Mouse (Mus musculus) heart, embryonic 11.5 days (tissue): ENCODE measurements around the gene Zmat5. TPM values are rescaled to one million over a fixed set of nuclear protein-coding genes. Genes with fewer than 3 reads are reported as not detected.

Experiments
- ATAC-seq: fragments of 200-750 bp; cut with Nextera tagmentation; replicated peaks from 2 replicates; pipeline ENCODE4 v1.8.0; 2017; ENCODE audit warnings: moderate library complexity; ENCODE audit not compliant: insufficient number of reproducible peaks, low FRiP score, low TSS enrichment
- H3K27ac ChIP-seq: fragments of 300-500 bp; sonication (generic); 2 replicates; pipeline ENCODE4 v1.5.1; 2014; ENCODE audit warnings: mild to moderate bottlenecking, low read depth, low read length
- H3K27me3 ChIP-seq: fragments of 300-500 bp; sonication (generic); 2 replicates; pipeline ENCODE4 v1.6.1; 2014; ENCODE audit warnings: mild to moderate bottlenecking, low read length, mixed read lengths; ENCODE audit not compliant: control insufficient read depth, insufficient read depth
- H3K36me3 ChIP-seq: fragments of 300-500 bp; sonication (generic); 2 replicates; pipeline ENCODE4 v1.6.1; 2014; ENCODE audit warnings: mild to moderate bottlenecking, low read length, moderate library complexity, mixed read lengths; ENCODE audit not compliant: control insufficient read depth, insufficient read depth
- H3K4me1 ChIP-seq: fragments of 300-500 bp; sonication (generic); 2 replicates; pipeline ENCODE4 v1.6.1; 2014; ENCODE audit warnings: low read length; ENCODE audit not compliant: control insufficient read depth, insufficient read depth
- H3K4me2 ChIP-seq: fragments of 300-500 bp; sonication (generic); 2 replicates; pipeline ENCODE4 v1.6.1; 2014; ENCODE audit warnings: mild to moderate bottlenecking, moderate library complexity
- H3K4me3 ChIP-seq: fragments of 300-500 bp; sonication (generic); 2 replicates; pipeline ENCODE4 v1.5.1; 2014; ENCODE audit warnings: low read depth, low read length
- H3K9ac ChIP-seq: fragments of 300-500 bp; sonication (generic); 2 replicates; pipeline ENCODE4 v1.6.1; 2014; ENCODE audit warnings: mild to moderate bottlenecking, low read depth, low read length, moderate library complexity
- H3K9me3 ChIP-seq: fragments of 300-500 bp; sonication (generic); replicated peaks from 2 replicates; pipeline ENCODE4 v1.6.1; 2016; ENCODE audit warnings: low read length; ENCODE audit not compliant: control insufficient read depth
- WGBS: fragments of 180-500 bp; shearing (Covaris S2); extraction: QIAGEN DNeasy Blood & Tissue Kit; methylation state at CpG from one replicate; pipeline ENCODE4 v1.1.7; 2014; ENCODE audit not compliant: insufficient replicate concordance; 5-methylcytosine and 5-hydroxymethylcytosine counted together
- polyA plus RNA-seq: library from polyadenylated mRNA; unstranded; fragments of >200 nt; fragmentation: Nextera tagmentation; extraction: Ambion mirVana; gene quantifications from 2 replicates; pipeline ENCODE4 v1.2.1, GENCODE M21; 2014

Zmat5 gene
- polyA plus RNA-seq, 1 experiment from 2014 or later, result 55.8 TPM

DNA sequence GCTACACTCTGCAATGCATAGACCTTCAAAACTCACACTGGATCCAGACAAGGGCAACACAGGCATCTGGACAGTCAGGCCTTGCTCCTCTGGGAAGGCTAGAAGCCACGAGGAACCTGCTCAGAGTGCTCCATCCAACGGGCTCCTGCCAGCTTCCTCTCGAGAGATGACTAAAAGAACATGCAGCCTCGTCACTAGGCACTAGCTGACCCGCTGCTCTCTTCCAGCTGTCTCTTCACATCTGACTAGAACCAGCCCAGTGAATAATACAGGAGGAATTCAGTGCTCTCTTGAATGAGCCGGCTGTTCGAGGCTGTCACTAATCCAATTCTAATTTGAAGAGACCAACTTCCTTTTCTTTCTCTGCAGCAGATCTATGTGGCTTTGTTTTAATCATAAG lies 67.3 kb downstream of the Zmat5 start:
- no peak overlapping the region for H3K9ac ChIP-seq
- no peak for ATAC-seq
- H3K4me1 ChIP-seq, result no peaks in the 10 kb centered on the region
- H3K9me3 ChIP-seq, result no peaks in the 10 kb centered on the region
- no peak overlapping the region for H3K27ac ChIP-seq
- 78% methylated on average over 7 of the region's 7 CpGs for whole genome bisulfite sequencing
- H3K4me2 ChIP-seq, result no peak overlapping the region
- no peaks in the 10 kb centered on the region for H3K27me3 ChIP-seq
- H3K4me3 ChIP-seq, result no peak overlapping the region
- H3K36me3 ChIP-seq, result peaks cover 8% of the 10 kb centered on the region

DNA sequence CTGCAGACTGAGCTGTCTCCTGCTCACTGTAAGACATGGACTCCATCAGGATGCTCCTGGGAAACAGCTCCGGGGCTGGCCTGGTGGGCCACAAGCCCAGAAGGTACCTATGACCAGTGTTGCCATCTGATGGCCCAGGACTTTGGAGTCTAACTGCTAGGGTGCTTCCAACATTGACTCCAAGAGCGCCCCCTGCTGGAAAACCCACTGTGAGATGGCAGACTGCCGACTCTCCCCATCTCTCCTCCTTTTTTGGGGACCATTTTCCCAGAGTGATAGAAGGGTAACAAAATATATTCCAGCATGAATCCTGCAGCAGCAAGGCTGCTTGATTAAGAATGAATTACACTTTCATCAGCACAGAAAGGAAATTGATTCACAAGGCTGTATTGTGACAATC lies 68.4 kb downstream of the Zmat5 start:
- Histone ChIP-seq H3K4me1 (no peaks in the 10 kb centered on the region), H3K4me2 (no peak overlapping the region), H3K36me3 (peaks cover 10% of the 10 kb centered on the region), H3K27me3 (no peaks in the 10 kb centered on the region), H3K9me3 (no peaks in the 10 kb centered on the region), H3K27ac (no peak overlapping the region), H3K4me3 (no peak overlapping the region), H3K9ac (no peak overlapping the region)
- 37% methylated on average over 3 of the region's 3 CpGs for WGBS
- ATAC-seq, result no peak

DNA sequence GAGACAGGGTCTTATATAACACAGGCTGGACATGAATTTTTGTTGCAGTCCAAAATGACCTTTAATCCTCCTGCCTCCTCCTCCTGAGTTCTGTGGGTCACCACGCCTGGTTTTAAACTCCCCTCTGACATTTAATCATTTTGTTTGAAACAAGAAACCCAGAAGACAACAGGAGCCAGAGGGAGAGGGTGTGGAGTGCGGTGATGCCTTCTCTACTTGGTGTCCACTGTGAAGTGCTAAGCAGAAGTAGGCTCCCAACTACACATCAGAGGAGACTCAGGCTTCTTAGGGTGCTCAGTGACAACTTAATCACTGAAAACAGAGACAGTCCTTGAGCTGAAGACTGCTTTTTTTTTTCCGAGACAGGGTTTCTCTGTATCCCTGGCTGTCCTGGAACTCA lies 76.4 kb downstream of the Zmat5 start:
- H3K9me3 ChIP-seq, result no peaks in the 10 kb centered on the region
- H3K4me2 ChIP-seq, result no peak overlapping the region
- 75% methylated on average over 3 of the region's 3 CpGs for WGBS
- no peak for ATAC-seq
- H3K27ac ChIP-seq, result no peak overlapping the region
- H3K36me3 ChIP-seq, result peaks cover 24% of the 10 kb centered on the region
- H3K27me3 ChIP-seq, result no peaks in the 10 kb centered on the region
- no peaks in the 10 kb centered on the region for H3K4me1 ChIP-seq
- no peak overlapping the region for H3K9ac ChIP-seq
- no peak overlapping the region for H3K4me3 ChIP-seq

DNA sequence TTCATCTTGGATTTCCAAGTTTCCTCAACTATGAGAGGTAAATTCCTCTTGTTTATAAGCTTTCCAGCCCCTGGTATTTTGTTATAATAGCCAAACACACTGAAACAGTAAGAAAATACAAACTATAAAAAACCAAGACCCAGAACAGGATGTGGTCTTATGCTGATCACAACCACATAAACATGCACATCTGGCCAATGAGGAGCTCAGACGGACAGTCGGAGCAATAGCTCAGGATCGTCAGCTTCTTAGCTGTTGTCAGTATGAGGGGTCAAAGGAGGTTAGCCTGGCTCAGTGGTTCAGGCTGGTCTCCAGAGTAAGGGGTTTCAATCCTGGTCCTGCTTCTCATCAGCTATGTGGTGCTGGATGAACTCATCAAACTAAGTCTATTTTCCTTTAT lies 78.6 kb downstream of the Zmat5 start:
- H3K4me2 ChIP-seq, result no peak overlapping the region
- no peak for ATAC-seq

GRCm38 (mm10) chr11:4784629-4785142 lies 80.2 kb downstream of the Zmat5 start:
- Histone ChIP-seq H3K4me2 (no peak overlapping the region), H3K27me3 (no peaks in the 10 kb centered on the region), H3K4me3 (no peak overlapping the region), H3K36me3 (peaks cover 17% of the 10 kb centered on the region), H3K4me1 (no peaks in the 10 kb centered on the region), H3K27ac (no peak overlapping the region), H3K9me3 (no peaks in the 10 kb centered on the region), H3K9ac (no peak overlapping the region)
- ATAC-seq, result no peak
- 63% methylated on average over 5 of the region's 5 CpGs for WGBS

More for the DNA sequence above, 78.6 kb downstream of the Zmat5 start:
- H3K9me3 ChIP-seq, result no peaks in the 10 kb centered on the region
- no peak overlapping the region for H3K9ac ChIP-seq
- H3K4me1 ChIP-seq, result no peaks in the 10 kb centered on the region
- H3K4me3 ChIP-seq, result no peak overlapping the region
- no peaks in the 10 kb centered on the region for H3K27me3 ChIP-seq
- H3K36me3 ChIP-seq, result peaks cover 17% of the 10 kb centered on the region
- 92% methylated on average over 3 of the region's 3 CpGs for WGBS
- no peak overlapping the region for H3K27ac ChIP-seq

Other genes starting within 250 kb of the Zmat5 start
- 21.4 and 24.4 TPM in 2 replicates for gene Mtmr3, start 109.8 kb upstream of the Zmat5 start, polyA plus RNA-seq
- gene Gm11032, start 84.6 kb upstream of the Zmat5 start, polyA plus RNA-seq, result not detected in 2 replicates
- 28.4 and 29.0 TPM in 2 replicates for gene Ascc2, start 66.9 kb upstream of the Zmat5 start, polyA plus RNA-seq
- gene Uqcr10, start 336 bp upstream of the Zmat5 start, polyA plus RNA-seq, result 1,482 and 1,490 TPM in 2 replicates
- gene Cabp7, start 42.1 kb downstream of the Zmat5 start, polyA plus RNA-seq, result 0.10 and 0.14 TPM in 2 replicates
- 32.7 and 38.7 TPM in 2 replicates for gene Nf2, start 144.9 kb downstream of the Zmat5 start, polyA plus RNA-seq
- 34.7 and 36.5 TPM in 2 replicates for gene Nipsnap1, start 169.3 kb downstream of the Zmat5 start, polyA plus RNA-seq
- 28.1 and 30.2 TPM in 2 replicates for gene Thoc5, start 190.6 kb downstream of the Zmat5 start, polyA plus RNA-seq
- gene Nefh, start 243.4 kb downstream of the Zmat5 start, polyA plus RNA-seq, result 0.43 and 0.97 TPM in 2 replicates